Mouse (Mus musculus) thymus, adult 2 months (tissue): ENCODE measurements around the gene Rnaset2b.
"Not testable (repeated sequence)": the region's sequence is repeated elsewhere in the genome, so short reads cannot be mapped to it uniquely, and the experiment has no call there.

Source experiments
- CTCF ChIP-seq: fragments of 200-500 bp; IDR thresholded peaks from 2 replicates; pipeline ENCODE4 v1.5.1; 2012; ENCODE audit warnings: mild to moderate bottlenecking, control low read depth, low read length, moderate library complexity, borderline replicate concordance; ENCODE audit not compliant: control insufficient read depth, poor library complexity, insufficient read depth; ENCODE audit errors: extremely low read depth
- POLR2A ChIP-seq: fragments of 200-500 bp; IDR thresholded peaks from 2 replicates; pipeline ENCODE4 v1.6.1; 2012; ENCODE audit warnings: mild to moderate bottlenecking, low read length, control low read depth, moderate library complexity; ENCODE audit not compliant: control insufficient read depth, poor library complexity, insufficient read depth; ENCODE audit errors: extremely low read depth

- TF ChIP-seq POLR2A, CTCF: not testable (repeated sequence)
Observed at GRCm38 (mm10) chr17:7003392-7003791, 33.0 kb downstream of the Rnaset2b start.
